20 mouse cellular contexts compared by ENCODE assay signal in the genomic region with DNA sequence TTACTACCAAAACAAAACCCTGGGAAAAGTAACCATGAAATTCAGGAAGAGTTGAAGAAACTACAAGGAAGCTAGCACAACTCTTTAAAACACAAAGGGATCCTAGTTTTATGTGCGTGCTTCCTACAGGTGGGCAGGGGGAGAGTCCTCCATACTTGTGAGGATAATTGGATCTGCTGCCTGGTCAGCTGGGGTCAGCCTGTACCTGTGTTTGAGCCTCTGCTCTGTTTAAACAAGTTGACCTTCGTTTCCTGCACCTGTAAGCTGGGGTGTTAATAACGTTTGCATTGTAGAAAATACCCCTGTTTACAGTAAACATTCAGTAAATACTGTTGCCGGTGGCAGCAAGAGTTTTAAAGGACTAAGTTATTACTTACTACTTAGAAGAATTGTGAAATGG.
"Had no signal": no experiment of that assay in that cellular context is flagged by ENCODE, and none has a peak within 500 bp of the region (broad histone marks: within the 10 kb centered on the region; RNA-seq: fewer than 3 reads in every experiment).

No protein-coding gene starts in this region.

- ATAC-seq: midbrain, embryonic 16.5 days had no signal

- H3K27ac ChIP-seq: midbrain, embryonic 10.5 days; midbrain, embryonic 12.5 days; neural tube, embryonic 13.5 days; neural tube, embryonic 15.5 days; stomach, embryonic 15.5 days; stomach, postnatal 0 days had no signal

- H3K4me1 ChIP-seq: midbrain, embryonic 12.5 days; stomach, embryonic 15.5 days had no signal

- H3K9ac ChIP-seq: lung, embryonic 14.5 days; midbrain, embryonic 12.5 days; neural tube, embryonic 13.5 days; neural tube, embryonic 15.5 days; stomach, embryonic 15.5 days had no signal

- H3K9me3 ChIP-seq: midbrain, embryonic 10.5 days; midbrain, embryonic 12.5 days; neural tube, embryonic 13.5 days; neural tube, embryonic 15.5 days; stomach, embryonic 15.5 days had no signal

- H3K4me2 ChIP-seq: lung, embryonic 14.5 days; midbrain, embryonic 12.5 days; neural tube, embryonic 13.5 days; neural tube, embryonic 15.5 days; stomach, embryonic 15.5 days had no signal

- H3K27me3 ChIP-seq: midbrain, embryonic 12.5 days; neural tube, embryonic 13.5 days; neural tube, embryonic 15.5 days; stomach, embryonic 15.5 days had no signal

- DNase-seq: lung, adult 18-20 months; lung, embryonic 14.5 days; lung, postnatal 10 days; lung, postnatal 4 days; midbrain, embryonic 14.5 days; retina, postnatal 1 day; right cerebral cortex, adult 18-20 months; right cerebral cortex, postnatal 25 days; right cerebral cortex, postnatal 4 days; thymus, adult 2 months; thymus, postnatal 25 days; thymus, postnatal 4 days had no signal

- H3K4me3 ChIP-seq: midbrain, embryonic 10.5 days; midbrain, embryonic 12.5 days; myocyte; neural tube, embryonic 13.5 days; neural tube, embryonic 15.5 days; stomach, embryonic 15.5 days had no signal
